Mouse (Mus musculus) embryo, embryonic 11.5 days (tissue): ENCODE measurements at regions not wholly inside any gene's neighbourhood (a gene's known extent, or its start where the extent isn't known, plus 50 kb on each side); places are given as distances from the start of the nearest gene placed in this dataset.
"Not testable (repeated sequence)": the region's sequence is repeated elsewhere in the genome, so short reads cannot be mapped to it uniquely, and the experiment has no call there.

ENCODE experiments used
- DNase-seq: peaks from one replicate; pipeline ENCODE4 v3.0.0-alpha.2; 2012; ENCODE audit warnings: low read depth, low spot score

- no peak for DNase-seq
These were observed 67.2 kb downstream of the Qdpr start for GRCm38 (mm10) chr5:45382804-45383203.

GRCm38 (mm10) chr5:45378486-45378885 lies 71.5 kb downstream of the Qdpr start:
- DNase-seq = no peak

DNA sequence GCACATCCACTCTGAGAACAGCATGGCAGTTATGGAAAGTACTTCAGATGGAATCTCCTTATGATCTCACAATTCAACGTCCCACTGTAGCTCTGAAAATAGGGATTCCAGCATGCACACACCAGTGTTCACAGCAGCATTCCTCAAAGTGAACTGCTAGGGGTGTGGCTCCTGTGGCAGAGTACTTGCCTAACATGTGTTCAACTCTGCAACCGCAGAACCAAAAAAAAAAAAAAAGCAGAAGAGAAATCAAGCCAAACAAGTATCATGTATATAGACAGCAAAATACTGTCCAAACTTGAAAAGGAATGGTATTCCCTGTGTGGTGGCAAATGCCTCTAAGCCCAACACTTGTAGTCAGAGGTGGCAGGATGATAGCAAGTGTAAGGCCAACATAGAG lies 77.0 kb downstream of the Qdpr start:
- DNase-seq = no peak

DNA sequence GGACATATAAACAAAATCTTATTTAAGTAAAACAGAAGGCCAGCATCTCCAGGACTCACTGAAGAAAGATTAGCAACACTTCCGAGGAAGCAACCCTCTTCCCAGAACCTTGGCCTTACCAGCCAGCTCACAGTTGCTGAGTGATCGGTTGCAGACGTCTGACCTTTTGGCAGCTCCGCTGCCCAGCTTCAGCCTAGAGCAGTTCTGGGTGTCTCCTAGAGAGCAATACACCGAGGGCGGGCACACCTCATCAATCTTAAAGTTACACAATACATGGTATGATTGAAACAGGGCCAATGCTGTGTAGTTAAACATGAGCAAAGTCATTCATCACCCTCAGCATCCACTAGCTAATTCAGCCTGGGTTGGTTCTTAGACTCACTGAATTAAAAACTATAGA lies 81.6 kb downstream of the Qdpr start:
- peak; percentile 8 for DNase-seq

DNA sequence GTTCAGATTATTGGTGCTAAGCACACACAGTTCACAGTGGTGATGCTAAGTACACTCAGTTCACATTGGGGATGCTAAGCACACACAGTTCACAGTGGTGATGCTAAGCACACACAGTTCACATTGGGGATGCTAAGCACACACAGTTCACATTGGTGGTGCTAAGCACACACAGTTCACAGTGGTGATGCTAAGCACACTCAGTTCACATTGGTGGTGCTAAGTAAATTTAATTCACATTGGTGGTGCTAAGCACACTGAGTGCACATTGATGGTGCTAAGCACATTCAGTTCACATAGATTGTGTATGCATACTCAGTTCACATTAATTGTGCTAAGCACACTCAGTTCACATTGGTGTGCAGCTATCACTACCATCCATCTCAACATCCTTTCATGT lies 89.8 kb downstream of the Qdpr start:
- DNase-seq = no peak

GRCm38 (mm10) chr5:45340411-45340810 lies 109.6 kb downstream of the Qdpr start:
- DNase-seq = no peak

DNA sequence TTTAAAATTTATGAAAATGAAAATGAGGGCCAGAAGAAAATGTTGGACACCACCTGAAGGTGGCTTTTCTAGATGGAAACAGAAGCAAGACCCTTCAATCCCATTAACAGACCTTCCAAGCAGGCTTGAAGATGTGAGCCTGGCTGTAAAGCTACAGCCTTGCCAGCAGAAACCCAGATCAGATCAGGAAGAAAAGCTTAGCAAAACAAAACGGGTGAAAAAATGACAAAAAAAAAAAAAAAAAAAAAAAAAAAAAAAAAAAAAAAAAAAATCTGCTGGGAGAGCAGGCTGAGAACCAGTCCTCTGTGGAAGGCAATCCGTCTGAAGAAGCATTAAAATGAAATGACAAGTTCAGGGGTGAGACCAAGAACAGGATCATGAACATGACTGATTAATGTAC lies 113.2 kb downstream of the Qdpr start:
- no peak for DNase-seq

- not testable (repeated sequence) for DNase-seq
These were observed 125.6 kb downstream of the Qdpr start for GRCm38 (mm10) chr5:45324468-45324867.

GRCm38 (mm10) chr5:45323500-45323899 lies 126.5 kb downstream of the Qdpr start:
- no peak for DNase-seq

DNA sequence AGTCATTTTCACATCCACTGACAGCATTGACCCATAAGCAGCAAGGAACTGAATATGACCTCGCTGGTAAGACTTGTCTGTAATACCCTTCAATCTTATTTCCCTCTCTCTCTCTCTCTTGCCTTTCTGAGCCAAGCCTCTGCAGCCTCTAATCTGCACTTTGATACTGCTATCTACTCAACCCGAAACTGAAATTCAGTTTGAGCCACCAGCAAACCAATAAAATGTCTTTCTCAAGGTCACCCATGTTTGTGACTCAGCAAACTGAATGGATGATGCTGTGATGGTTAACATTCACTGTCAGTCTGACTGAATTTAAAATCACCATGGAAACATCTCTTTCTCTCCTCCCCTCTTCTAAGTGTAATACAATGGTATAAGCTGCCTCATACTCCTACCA lies 132.0 kb downstream of the Qdpr start:
- no peak for DNase-seq

GRCm38 (mm10) chr5:45301120-45301519 lies 148.9 kb downstream of the Qdpr start:
- no peak for DNase-seq

GRCm38 (mm10) chr5:45298872-45299271 lies 151.2 kb downstream of the Qdpr start:
- no peak for DNase-seq

DNA sequence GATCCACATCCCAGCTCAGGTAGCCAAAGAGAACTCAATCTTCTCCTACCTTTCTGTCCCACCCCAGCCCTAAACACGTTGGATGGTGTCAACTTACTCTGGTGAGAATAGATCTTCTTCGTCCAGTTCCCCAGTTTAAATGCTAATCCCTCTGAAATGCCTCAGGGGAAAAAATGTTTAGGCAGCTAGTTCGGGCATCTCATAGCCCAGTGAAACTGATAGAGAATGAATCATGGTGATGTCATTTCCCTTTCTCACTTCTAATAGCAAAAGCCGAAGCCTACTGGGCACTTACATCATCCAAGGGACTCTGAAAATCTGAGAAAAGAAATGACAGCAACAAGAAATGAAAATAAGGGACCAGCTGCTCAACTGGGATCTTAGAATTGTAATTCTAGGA lies 154.9 kb downstream of the Qdpr start:
- DNase-seq = no peak

- no peak for DNase-seq
These were observed 157.0 kb downstream of the Qdpr start for GRCm38 (mm10) chr5:45292833-45293546.

DNA sequence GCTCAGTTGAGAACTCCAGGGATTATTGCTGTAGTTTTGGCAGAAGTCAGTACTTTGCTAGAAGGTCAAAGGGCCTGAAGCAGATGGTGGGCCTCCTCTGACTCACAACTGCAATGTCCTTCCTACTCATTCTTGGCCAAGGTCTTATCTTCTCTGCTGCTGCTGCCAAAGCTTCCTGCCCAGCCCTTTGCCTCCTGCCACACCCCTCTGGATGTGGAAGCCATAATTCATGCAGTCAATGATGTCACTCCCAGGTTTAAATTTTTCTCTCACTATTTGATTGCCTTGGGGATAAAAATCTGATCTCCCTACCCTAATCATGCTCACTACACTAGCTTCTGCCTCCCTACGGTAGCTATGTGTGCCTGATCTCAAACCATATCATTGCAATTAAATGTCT lies 157.7 kb downstream of the Qdpr start:
- DNase-seq = no peak

GRCm38 (mm10) chr5:45291752-45292151 lies 158.3 kb downstream of the Qdpr start:
- no peak for DNase-seq

- no peak for DNase-seq
These were observed 158.8 kb downstream of the Qdpr start for GRCm38 (mm10) chr5:45291276-45291675.

- DNase-seq = no peak
These were observed 163.6 kb downstream of the Qdpr start for GRCm38 (mm10) chr5:45286454-45286853.

DNA sequence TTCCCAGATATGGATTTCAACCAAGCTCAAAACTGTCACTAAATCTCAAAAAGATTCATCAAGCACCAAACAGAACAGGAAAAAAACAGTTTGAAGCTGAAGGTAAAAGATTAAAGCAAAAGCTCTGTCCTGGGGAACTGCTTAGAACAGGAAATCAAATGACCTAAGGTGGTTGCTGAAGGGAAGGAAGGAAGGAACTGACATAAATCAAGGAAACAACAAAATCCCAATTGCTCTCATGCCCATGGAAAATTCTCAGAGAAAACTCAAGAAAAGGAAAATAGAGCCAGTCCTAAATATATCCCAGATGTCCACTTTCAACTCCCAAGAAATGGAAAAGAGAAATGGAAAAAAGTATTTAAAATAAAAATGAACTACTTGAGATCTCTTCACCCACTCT lies 165.4 kb downstream of the Qdpr start:
- no peak for DNase-seq

DNA sequence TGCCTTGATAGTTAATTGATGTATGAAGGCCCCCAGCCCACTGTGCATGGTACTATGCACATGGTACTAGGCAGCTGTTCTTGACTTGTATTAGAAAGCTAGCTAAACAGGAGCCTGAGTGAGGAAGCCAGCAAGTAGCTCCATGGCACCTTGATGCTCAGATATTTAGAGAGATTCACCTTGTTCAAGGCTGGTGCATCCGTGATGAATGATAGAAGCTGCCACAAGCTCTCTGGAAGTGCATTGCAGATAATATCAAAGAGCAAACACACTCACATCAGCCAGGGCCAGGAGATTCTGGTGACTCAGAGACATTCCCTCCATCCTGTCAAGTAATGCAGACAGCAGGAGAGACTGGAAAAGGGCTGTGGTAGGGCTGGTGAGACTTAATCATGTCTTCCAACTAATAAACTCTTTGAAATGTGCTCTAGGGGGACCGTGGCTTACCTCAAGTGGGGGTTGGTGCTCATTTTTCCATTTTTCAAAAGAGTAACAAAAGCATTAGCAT lies 166.1 kb downstream of the Qdpr start:
- no peak for DNase-seq

DNA sequence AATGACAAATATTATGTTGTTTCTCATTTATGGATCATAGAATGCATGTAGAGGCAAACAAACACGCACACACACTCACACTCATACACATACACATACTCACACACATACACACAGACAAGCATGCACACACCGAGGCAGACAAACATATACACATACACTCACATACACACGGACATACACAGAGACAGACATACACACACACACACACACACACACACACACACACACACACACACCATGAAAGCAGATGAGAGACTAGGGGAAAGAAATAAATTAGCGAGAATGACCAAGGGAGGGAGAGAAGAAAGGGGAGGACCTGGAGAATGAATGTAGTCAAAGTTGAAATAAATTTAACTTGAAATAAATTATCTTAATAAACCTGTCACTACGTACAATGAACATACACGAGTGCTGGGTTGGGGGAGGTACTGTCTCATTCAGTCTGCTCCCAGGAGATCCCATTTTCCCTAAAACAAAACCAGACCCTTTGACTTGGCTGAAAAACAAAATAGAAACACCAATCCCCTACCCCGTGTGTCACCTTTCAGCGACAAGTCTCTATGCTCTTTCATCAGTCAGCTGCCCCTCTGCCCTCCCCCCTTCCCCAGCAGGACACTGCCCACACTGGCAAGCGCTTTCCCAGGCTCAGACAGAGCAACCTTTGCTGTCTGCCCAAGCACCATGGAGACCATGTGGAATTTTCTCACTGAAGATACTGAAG lies 167.7 kb downstream of the Qdpr start:
- DNase-seq = peak; percentile 67

DNA sequence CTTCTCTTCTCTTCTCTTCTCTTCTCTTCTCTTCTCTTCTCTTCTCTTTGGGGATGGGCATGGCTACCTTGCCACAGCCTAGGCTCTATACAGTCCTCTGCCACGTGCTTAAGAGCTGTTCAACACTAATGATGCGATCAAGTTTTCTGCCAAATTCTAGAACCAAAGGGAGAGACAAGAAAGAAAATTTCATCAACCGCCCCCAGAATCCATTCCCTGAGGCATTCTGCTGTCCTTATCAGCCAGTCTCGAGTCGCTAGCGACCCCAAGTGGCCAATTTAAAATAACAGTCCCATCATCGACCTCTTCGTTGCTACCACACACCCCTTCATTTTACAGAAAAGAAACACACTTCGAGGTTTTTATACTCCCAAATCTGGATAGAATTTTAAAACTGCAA lies 171.5 kb downstream of the Qdpr start:
- peak; percentile 75 for DNase-seq

DNA sequence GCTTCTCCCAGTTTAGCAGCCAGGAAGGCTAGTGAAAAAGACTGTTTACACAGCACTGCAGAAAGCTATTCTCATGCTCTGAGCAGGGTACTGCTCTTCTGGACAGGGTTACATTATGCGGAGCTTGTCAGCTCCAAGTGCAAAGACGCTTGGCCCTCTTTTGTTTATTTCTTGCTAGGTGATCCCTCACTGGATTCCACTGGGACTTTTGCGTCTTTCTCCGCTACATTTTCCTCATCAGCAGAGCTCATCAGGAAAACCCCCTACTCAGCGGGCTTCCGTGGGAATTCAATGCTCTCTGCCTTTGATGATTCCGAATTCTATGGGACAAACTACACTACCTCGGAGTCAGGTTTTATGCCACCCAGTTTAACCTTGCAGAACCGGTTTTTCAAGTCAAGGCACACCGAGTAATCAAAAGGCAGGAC lies 172.0 kb downstream of the Qdpr start:
- DNase-seq = peak; percentile 16
